Mouse (Mus musculus) stomach, embryonic 16.5 days (tissue): ENCODE measurements at regions not wholly inside any gene's neighbourhood (a gene's known extent, or its start where the extent isn't known, plus 50 kb on each side); places are given as distances from the start of the nearest gene placed in this dataset.

ENCODE experiments used
- ATAC-seq: fragments of 200-750 bp; cut with Nextera tagmentation; 2 replicates; pipeline ENCODE4 v1.8.0; 2017; ENCODE audit warnings: moderate number of reproducible peaks, moderate TSS enrichment; ENCODE audit not compliant: insufficient read depth, low FRiP score
- H3K27ac ChIP-seq: fragments of 300-500 bp; sonication (generic); 2 replicates; pipeline ENCODE4 v1.5.1; 2014; ENCODE audit warnings: low read length
- H3K27me3 ChIP-seq: fragments of 300-500 bp; sonication (generic); 2 replicates; pipeline ENCODE4 v1.6.1; 2014; ENCODE audit warnings: low read length, control low read depth, mixed read lengths; ENCODE audit not compliant: control insufficient read depth, insufficient read depth
- H3K36me3 ChIP-seq: fragments of 300-500 bp; sonication (generic); 2 replicates; pipeline ENCODE4 v1.6.1; 2014; ENCODE audit warnings: low read length; ENCODE audit not compliant: control insufficient read depth, insufficient read depth
- H3K4me1 ChIP-seq: fragments of 300-500 bp; sonication (generic); 2 replicates; pipeline ENCODE4 v1.6.1; 2014; ENCODE audit warnings: low read length, control low read depth, mixed read lengths; ENCODE audit not compliant: control insufficient read depth, insufficient read depth
- H3K4me2 ChIP-seq: fragments of 300-500 bp; sonication (generic); 2 replicates; pipeline ENCODE4 v1.6.1; 2014; ENCODE audit warnings: low read depth, low read length, mixed read lengths
- H3K4me3 ChIP-seq: fragments of 300-500 bp; sonication (generic); replicated peaks from 2 replicates; pipeline ENCODE4 v1.5.1; 2014; ENCODE audit warnings: mild to moderate bottlenecking, low read length
- H3K9ac ChIP-seq: fragments of 300-500 bp; sonication (generic); 2 replicates; pipeline ENCODE4 v1.6.1; 2014; ENCODE audit warnings: low read length
- H3K9me3 ChIP-seq: fragments of 300-500 bp; sonication (generic); replicated peaks from 2 replicates; pipeline ENCODE4 v1.6.1; 2016; ENCODE audit warnings: low read length, control low read depth; ENCODE audit not compliant: control insufficient read depth
- WGBS: fragments of 180-500 bp; shearing (Covaris S2); extraction: QIAGEN DNeasy Blood & Tissue Kit; methylation state at CpG from one replicate; pipeline ENCODE4 v1.1.7; 2014; 5-methylcytosine and 5-hydroxymethylcytosine counted together

GRCm38 (mm10) chr13:35345507-35346129 lies 314.0 kb upstream of the Cdyl start:
- Histone ChIP-seq H3K4me3 (no peak overlapping the region), H3K4me1 (no peaks in the 10 kb centered on the region), H3K9me3 (no peaks in the 10 kb centered on the region), H3K9ac (no peak overlapping the region), H3K4me2 (no peak overlapping the region), H3K27me3 (no peaks in the 10 kb centered on the region), H3K36me3 (no peaks in the 10 kb centered on the region), H3K27ac (no peak overlapping the region)
- whole genome bisulfite sequencing = 72% methylated on average over 2 of the region's 2 CpGs
- no peak for ATAC-seq

- ATAC-seq = no peak
These were observed 311.4 kb upstream of the Cdyl start for GRCm38 (mm10) chr13:35348283-35348682.

GRCm38 (mm10) chr13:35359345-35359744 lies 300.3 kb upstream of the Cdyl start:
- H3K4me1 ChIP-seq = no peaks in the 10 kb centered on the region
- H3K27ac ChIP-seq = no peak overlapping the region
- no peak overlapping the region for H3K4me3 ChIP-seq
- H3K27me3 ChIP-seq = no peaks in the 10 kb centered on the region
- no peak overlapping the region for H3K9ac ChIP-seq
- no peak for ATAC-seq
- no peaks in the 10 kb centered on the region for H3K9me3 ChIP-seq
- H3K36me3 ChIP-seq = no peaks in the 10 kb centered on the region
- WGBS = 77% methylated on average over 3 of the region's 3 CpGs
- no peak overlapping the region for H3K4me2 ChIP-seq

More at GRCm38 (mm10) chr13:35348283-35348682, 311.4 kb upstream of the Cdyl start:
- Histone ChIP-seq H3K4me3 (no peak overlapping the region), H3K27ac (no peak overlapping the region), H3K4me1 (no peaks in the 10 kb centered on the region), H3K9me3 (no peaks in the 10 kb centered on the region), H3K9ac (no peak overlapping the region), H3K36me3 (no peaks in the 10 kb centered on the region), H3K4me2 (no peak overlapping the region), H3K27me3 (no peaks in the 10 kb centered on the region)
- WGBS = 67% methylated on average over 3 of the region's 3 CpGs

- ATAC-seq = no peak
- no peak overlapping the region for H3K9ac ChIP-seq
- 84% methylated on average over 2 of the region's 2 CpGs for WGBS
These were observed 282.1 kb upstream of the Cdyl start for GRCm38 (mm10) chr13:35377487-35377886.

GRCm38 (mm10) chr13:35379500-35379899 lies 280.1 kb upstream of the Cdyl start:
- H3K27me3 ChIP-seq = no peaks in the 10 kb centered on the region
- 0 out of 2 replicates have a peak, but pooled peaks cover 3% of the 10 kb centered on the region for H3K4me1 ChIP-seq
- no peaks in the 10 kb centered on the region for H3K36me3 ChIP-seq
- no peaks in the 10 kb centered on the region for H3K9me3 ChIP-seq
- no peak for ATAC-seq
- H3K4me3 ChIP-seq = no peak overlapping the region
- no peak overlapping the region for H3K27ac ChIP-seq
- H3K9ac ChIP-seq = no peak overlapping the region
- no peak overlapping the region for H3K4me2 ChIP-seq
- 70% methylated on average over 2 of the region's 2 CpGs for WGBS

More at GRCm38 (mm10) chr13:35377487-35377886, 282.1 kb upstream of the Cdyl start:
- Histone ChIP-seq H3K9me3 (no peaks in the 10 kb centered on the region), H3K4me2 (no peak overlapping the region), H3K27me3 (no peaks in the 10 kb centered on the region), H3K4me3 (no peak overlapping the region), H3K27ac (no peak overlapping the region), H3K36me3 (no peaks in the 10 kb centered on the region), H3K4me1 (no peaks in the 10 kb centered on the region)

- WGBS = 70% methylated on average over 3 of the region's 3 CpGs
- Histone ChIP-seq H3K27ac (no peak overlapping the region), H3K36me3 (no peaks in the 10 kb centered on the region), H3K4me1 (0 out of 2 replicates have a peak, but pooled peaks cover 3% of the 10 kb centered on the region), H3K4me2 (no peak overlapping the region), H3K9me3 (no peaks in the 10 kb centered on the region), H3K4me3 (no peak overlapping the region), H3K9ac (no peak overlapping the region), H3K27me3 (no peaks in the 10 kb centered on the region)
- no peak for ATAC-seq
These were observed 279.2 kb upstream of the Cdyl start for GRCm38 (mm10) chr13:35380224-35381009.

GRCm38 (mm10) chr13:35381641-35382040 lies 278.0 kb upstream of the Cdyl start:
- H3K9me3 ChIP-seq = no peaks in the 10 kb centered on the region
- H3K4me3 ChIP-seq = no peak overlapping the region
- H3K4me2 ChIP-seq = no peak overlapping the region
- H3K27ac ChIP-seq = no peak overlapping the region
- 64% methylated on average over 2 of the region's 2 CpGs for WGBS
- no peaks in the 10 kb centered on the region for H3K36me3 ChIP-seq
- 0 out of 2 replicates have a peak, but pooled peaks cover 3% of the 10 kb centered on the region for H3K4me1 ChIP-seq
- H3K27me3 ChIP-seq = no peaks in the 10 kb centered on the region
- ATAC-seq = no peak
- no peak overlapping the region for H3K9ac ChIP-seq

GRCm38 (mm10) chr13:35383000-35383623 lies 276.5 kb upstream of the Cdyl start:
- Histone ChIP-seq H3K4me3 (no peak overlapping the region), H3K27ac (peak overlapping the region; percentile 77), H3K4me2 (peak overlapping the region; percentile 32), H3K4me1 (0 out of 2 replicates have a peak, but pooled peaks cover 3% of the 10 kb centered on the region), H3K9me3 (no peaks in the 10 kb centered on the region), H3K9ac (peak overlapping the region; percentile 36; the same call in 1 of the 2 replicates), H3K36me3 (no peaks in the 10 kb centered on the region), H3K27me3 (no peaks in the 10 kb centered on the region)
- 26% methylated on average over 12 of the region's 12 CpGs for WGBS
- ATAC-seq = peak; percentile 85

- no peaks in the 10 kb centered on the region for H3K9me3 ChIP-seq
- no peaks in the 10 kb centered on the region for H3K36me3 ChIP-seq
- peak overlapping the region; percentile 32 for H3K4me2 ChIP-seq
- peak overlapping the region; percentile 36; the same call in 1 of the 2 replicates for H3K9ac ChIP-seq
- 26% methylated on average over 8 of the region's 8 CpGs for WGBS
- H3K4me3 ChIP-seq = no peak overlapping the region
- H3K27me3 ChIP-seq = no peaks in the 10 kb centered on the region
- 0 out of 2 replicates have a peak, but pooled peaks cover 3% of the 10 kb centered on the region for H3K4me1 ChIP-seq
- ATAC-seq = peak; percentile 65; the same call in 1 of the 2 replicates
- peak overlapping the region; percentile 77 for H3K27ac ChIP-seq
These were observed 276.0 kb upstream of the Cdyl start for GRCm38 (mm10) chr13:35383624-35384018.
